Mouse (Mus musculus) olfactory bulb, adult 2 months (tissue): Measurements from ENCODE around the gene Vnn3. TPM values are rescaled to one million over a fixed set of nuclear protein-coding genes. Genes with fewer than 3 reads are reported as not detected.

Source experiments
- H3K27ac ChIP-seq: fragments of 200-500 bp; 2 replicates; pipeline ENCODE4 v1.5.1; 2012; ENCODE audit warnings: low read depth, low read length; ENCODE audit not compliant: insufficient read depth
- H3K4me1 ChIP-seq: fragments of 200-500 bp; 2 replicates; pipeline ENCODE4 v1.6.1; 2012; ENCODE audit warnings: low read length; ENCODE audit not compliant: control insufficient read depth, insufficient read depth
- H3K4me3 ChIP-seq: fragments of 200-500 bp; 2 replicates; pipeline ENCODE4 v1.5.1; 2012; ENCODE audit warnings: mild to moderate bottlenecking, low read depth, low read length, moderate library complexity; ENCODE audit not compliant: insufficient read depth
- CTCF ChIP-seq: fragments of 200-500 bp; IDR thresholded peaks from 2 replicates; pipeline ENCODE4 v1.5.1; 2012; ENCODE audit warnings: low read depth, mild to moderate bottlenecking, low read length, moderate library complexity; ENCODE audit not compliant: insufficient read depth
- POLR2A ChIP-seq: fragments of 200-500 bp; IDR thresholded peaks from 2 replicates; pipeline ENCODE4 v1.6.1; 2012; ENCODE audit warnings: mild to moderate bottlenecking, low read depth, low read length, moderate library complexity; ENCODE audit not compliant: insufficient read depth
- WGBS: fragments of 180-500 bp; shearing (Covaris S2); methylation state at CpG from one replicate; pipeline ENCODE4 v1.1.7; 2018; 5-methylcytosine and 5-hydroxymethylcytosine counted together
- polyA plus RNA-seq: library from polyadenylated mRNA; stranded (reverse); fragments of >200 nt; gene quantifications from 2 replicates; pipeline ENCODE4 v1.2.4, GENCODE M21; 2012; ENCODE audit warnings: low replicate concordance; ENCODE audit not compliant: missing spikeins, insufficient read depth, insufficient read length

Vnn3 gene
- polyA plus RNA-seq: not detected in 2 replicates

DNA sequence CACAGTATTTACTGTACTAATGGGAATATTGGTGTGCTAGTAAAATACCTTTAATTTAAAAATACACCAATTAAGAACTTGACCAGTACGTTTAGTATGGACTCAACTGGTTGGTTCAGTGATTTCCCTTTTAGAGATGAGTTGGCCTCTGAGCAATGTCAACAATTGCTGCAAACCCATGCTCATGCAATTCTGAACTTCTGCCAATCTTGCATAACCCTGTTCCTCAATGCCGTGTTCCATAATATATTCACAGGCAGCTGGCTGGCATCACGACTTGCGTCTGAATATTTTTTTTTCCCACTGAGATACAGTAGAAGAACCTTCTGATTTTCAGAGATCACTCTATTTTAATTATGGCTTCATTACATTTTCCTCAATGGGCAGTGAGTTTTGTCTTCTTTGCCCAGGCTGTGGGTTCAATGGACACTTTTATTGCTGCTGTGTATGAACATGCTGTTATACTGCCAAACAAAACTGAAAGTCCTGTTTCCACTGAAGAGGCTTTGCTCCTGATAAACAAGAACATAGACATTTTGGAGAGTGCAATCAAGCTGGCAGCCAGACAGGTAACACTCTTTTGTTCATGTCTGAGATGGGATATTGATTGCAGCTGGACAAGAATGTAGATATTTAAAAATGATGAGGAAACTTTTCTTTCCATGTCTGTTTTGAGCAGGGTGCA lies at the start of gene Vnn3:
Gene Vnn3, plus strand, starts transcription at position 235 of the 685 bp plus-strand sequence.
- no peaks in the 10 kb centered on the region for H3K4me1 ChIP-seq
- WGBS: 48% methylated on average over 4 of the region's 4 CpGs
- H3K4me3 ChIP-seq: no peak within 1 kb of the TSS
- no peak within 1 kb of the TSS for H3K27ac ChIP-seq
- TF ChIP-seq CTCF (no peak), POLR2A (no peak)

DNA sequence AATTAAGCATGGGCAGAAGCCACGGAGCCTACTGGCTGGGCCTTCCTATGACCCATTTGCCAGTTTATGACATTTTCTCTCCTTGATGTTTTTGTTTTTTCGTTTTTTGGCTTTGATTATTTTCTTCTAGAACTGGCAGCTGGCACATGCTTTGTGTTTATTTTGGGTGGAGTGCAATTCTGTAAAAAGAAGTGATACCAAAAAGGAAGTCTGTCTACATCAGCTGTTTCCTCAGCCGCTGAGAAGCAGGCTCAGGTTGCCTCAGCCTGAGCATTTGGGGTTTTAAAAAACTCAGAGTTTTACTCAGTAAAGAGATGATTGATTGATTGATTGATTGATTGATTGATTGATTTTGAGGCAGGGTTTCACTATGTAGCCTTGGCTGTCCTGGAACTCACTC lies 48.4 kb upstream of the Vnn3 start:
- no peak for TF ChIP-seq CTCF
- TF ChIP-seq POLR2A: no peak
- Histone ChIP-seq H3K4me1 (no peaks in the 10 kb centered on the region), H3K4me3 (no peak overlapping the region), H3K27ac (no peak overlapping the region)
- WGBS: 61% methylated on average over 3 of the region's 3 CpGs

GRCm38 (mm10) chr10:23804665-23805064 lies 46.6 kb upstream of the Vnn3 start:
- TF ChIP-seq POLR2A: no peak
- Histone ChIP-seq H3K27ac (no peak overlapping the region), H3K4me3 (no peak overlapping the region), H3K4me1 (no peaks in the 10 kb centered on the region)
- WGBS: 56% methylated on average over 3 of the region's 3 CpGs

DNA sequence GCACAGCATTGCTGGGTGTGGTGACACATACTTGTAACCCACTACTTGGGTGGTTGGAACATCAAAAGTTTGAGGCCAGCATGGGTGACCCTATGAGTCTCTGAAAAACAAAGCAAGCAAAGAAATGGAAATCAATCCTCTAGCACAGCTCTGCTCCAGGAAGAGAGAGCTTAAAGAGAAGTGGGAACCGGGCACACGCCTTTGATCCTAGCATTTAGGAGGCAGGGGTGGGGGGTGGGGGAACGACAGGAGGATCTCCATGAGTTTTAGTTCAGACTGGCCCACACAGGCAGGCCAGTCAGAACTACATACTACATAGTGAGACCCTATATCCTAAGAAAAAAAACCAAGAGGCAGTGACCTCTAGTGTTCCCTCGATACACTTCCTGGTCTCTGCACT lies 45.1 kb upstream of the Vnn3 start:
- no peak overlapping the region for H3K27ac ChIP-seq
- 58% methylated on average over 4 of the region's 4 CpGs for WGBS
- no peak overlapping the region for H3K4me3 ChIP-seq
- no peaks in the 10 kb centered on the region for H3K4me1 ChIP-seq
- TF ChIP-seq CTCF: no peak
- TF ChIP-seq POLR2A: no peak

DNA sequence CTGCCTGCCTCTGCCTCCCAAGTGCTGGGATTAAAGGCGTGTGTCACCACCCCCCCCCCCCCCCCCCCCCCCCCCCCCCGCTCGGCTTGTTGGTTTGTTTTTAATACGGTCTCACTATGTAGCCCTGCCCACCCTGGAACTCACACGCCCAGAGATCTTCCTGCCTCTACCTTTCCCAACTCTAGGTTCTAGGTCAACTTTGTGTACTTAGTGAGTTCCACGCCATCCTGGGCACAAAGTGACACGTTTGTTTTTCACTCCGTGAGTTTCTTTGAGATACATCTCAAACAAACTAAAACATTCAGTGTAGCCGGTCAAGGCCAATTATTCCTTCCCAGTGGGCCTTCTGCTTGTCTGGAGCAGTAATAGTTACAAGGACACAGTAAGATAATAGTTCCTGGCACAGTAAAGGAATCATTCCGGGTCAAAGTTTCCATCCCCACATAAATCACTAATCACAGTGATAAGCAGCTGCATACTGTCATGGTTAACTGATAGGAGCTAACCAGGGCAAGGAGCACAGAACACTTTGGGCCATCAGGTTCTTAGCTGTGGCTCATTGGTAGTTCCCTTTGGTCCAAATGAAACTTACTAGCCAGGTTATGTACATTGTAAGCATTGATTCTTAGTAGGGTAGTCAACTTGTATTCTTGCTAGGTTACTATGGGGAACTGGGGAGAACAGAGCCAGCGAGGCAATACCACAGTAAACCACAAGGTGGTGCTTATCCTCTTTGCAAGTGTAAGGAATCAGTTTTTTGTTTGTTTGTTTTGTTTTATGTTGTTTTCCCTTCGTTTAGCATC lies 39.4 kb upstream of the Vnn3 start:
- WGBS: 63% methylated on average over 8 of the region's 12 CpGs
- TF ChIP-seq CTCF (no peak), POLR2A (no peak)
- Histone ChIP-seq H3K4me1 (no peaks in the 10 kb centered on the region), H3K4me3 (no peak overlapping the region), H3K27ac (no peak overlapping the region)

DNA sequence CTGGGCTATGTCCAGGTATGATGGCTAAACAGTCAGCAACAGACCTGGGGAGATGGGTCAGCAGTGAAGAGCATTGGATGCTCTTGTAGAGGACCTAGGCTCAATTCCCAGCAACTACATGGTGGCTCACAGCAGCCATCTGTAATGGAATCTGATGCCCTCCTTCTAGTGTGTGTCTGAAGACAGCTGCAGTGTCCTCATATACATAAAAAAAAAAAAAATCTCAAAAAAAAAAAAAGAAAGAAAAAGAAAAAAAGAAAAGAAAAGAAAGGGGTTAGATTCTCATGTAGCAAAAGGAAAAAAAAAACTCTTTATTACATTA lies 38.9 kb upstream of the Vnn3 start:
- Histone ChIP-seq H3K27ac (no peak overlapping the region), H3K4me3 (no peak overlapping the region), H3K4me1 (no peaks in the 10 kb centered on the region)
- no peak for TF ChIP-seq POLR2A
- TF ChIP-seq CTCF: no peak

DNA sequence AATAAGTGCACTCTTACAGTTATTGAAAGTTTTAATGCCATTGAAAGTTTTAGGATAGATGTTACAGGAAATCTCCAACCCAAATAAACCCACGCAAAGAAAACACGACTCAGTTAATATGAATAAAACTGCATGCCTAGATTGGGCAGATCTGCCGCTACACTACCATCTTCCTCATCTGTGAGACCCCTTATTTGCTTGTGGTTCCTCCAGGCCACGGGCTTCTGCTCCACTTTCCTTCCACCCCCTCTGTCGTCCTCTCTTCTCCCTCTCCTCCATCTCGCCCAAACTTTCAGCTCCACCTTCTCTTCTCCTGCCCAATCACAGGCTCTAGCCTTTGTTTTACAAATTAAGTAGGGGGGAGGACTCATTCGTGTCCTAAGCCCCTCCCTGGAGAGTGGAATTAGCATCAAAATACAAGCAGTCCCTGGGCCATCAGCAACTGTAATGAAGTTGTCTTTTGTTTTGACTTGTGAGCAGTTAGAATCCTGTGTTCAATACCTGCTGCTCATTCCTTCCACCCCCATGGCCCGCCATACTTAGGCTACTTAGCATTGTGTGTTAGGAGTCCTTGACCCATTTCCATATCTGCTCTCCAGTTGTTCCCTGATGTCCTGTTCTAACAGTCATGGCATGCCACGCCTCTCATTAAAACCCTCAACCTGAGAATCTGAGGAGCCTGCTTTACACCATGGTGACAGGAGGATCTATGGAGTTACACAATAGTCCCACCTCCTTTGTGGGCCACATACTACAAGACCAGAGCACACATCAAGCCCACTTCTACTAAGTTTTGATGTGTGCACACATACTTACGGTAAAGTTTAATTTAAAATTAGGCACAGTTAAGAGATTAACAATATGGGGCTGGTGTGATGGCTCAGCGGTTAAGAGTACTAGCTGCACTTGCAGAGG lies 38.2 kb upstream of the Vnn3 start:
- 52% methylated on average over 11 of the region's 11 CpGs for WGBS
- Histone ChIP-seq H3K4me3 (no peak overlapping the region), H3K4me1 (no peaks in the 10 kb centered on the region), H3K27ac (no peak overlapping the region)
- TF ChIP-seq POLR2A (no peak), CTCF (no peak)

- no peak overlapping the region for H3K4me3 ChIP-seq
- WGBS: 29% methylated on average over 1 of the region's 1 CpGs
- H3K27ac ChIP-seq: no peak overlapping the region
- TF ChIP-seq CTCF (no peak), POLR2A (no peak)
- no peaks in the 10 kb centered on the region for H3K4me1 ChIP-seq
These were observed 36.1 kb upstream of the Vnn3 start for GRCm38 (mm10) chr10:23815168-23815567.

DNA sequence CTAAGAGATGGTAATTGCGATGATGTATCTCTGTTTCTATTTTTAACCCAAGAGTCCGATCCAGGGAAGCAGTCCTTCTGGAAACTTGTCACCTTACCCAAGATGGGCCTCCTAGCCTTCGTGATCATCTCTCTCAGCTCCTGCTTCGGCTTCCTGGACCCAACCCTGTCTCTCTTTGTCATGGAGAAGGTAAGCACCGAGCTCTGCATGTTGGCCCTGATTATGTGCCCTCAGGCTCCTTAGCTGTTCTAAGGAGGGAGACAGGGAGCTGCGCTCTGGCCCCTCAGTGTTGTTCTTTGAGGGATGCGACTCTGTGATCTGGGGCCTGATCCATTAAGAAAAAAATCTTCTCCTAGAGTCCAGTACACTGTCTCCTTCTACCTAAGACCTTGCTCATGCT lies 35.0 kb upstream of the Vnn3 start:
- H3K4me3 ChIP-seq: no peak overlapping the region
- 90% methylated on average over 7 of the region's 7 CpGs for WGBS
- H3K27ac ChIP-seq: no peak overlapping the region
- TF ChIP-seq POLR2A: no peak
- no peak for TF ChIP-seq CTCF
- H3K4me1 ChIP-seq: no peaks in the 10 kb centered on the region
